Mouse (Mus musculus): Measurements from ENCODE around the gene Dpp6. TPM values are rescaled to one million over a fixed set of nuclear protein-coding genes. Genes with fewer than 3 reads are reported as not detected.

Gene Dpp6
- polyA plus RNA-seq, 1 experiment from 2014 or later: 51.6 TPM

GRCm38 (mm10) chr5:26907151-26907550 is 90.1 kb downstream of the Dpp6 start:
- 74% methylated on average over 7 of the region's 7 CpGs for WGBS

GRCm38 (mm10) chr5:26908612-26909011 is 91.6 kb downstream of the Dpp6 start:
- Histone ChIP-seq H3K36me3 (no peaks in the 10 kb centered on the region), H3K9me3 (no peaks in the 10 kb centered on the region), H3K4me2 (no peak overlapping the region), H3K4me3 (no peak overlapping the region), H3K27ac (replicated peaks) (no peak overlapping the region), H3K27me3 (no peaks in the 10 kb centered on the region), H3K4me1 (replicated peaks) (peaks cover 35% of the 10 kb centered on the region), H3K9ac (no peak overlapping the region)
- 55% methylated on average over 4 of the region's 4 CpGs for WGBS
- ATAC-seq (ENCODE audit: low read depth): no peak

More at GRCm38 (mm10) chr5:26907151-26907550, 90.1 kb downstream of the Dpp6 start:
- H3K4me2 ChIP-seq: peak overlapping the region; percentile 73
- no peaks in the 10 kb centered on the region for H3K9me3 ChIP-seq
- no peak overlapping the region for H3K27ac ChIP-seq (replicated peaks)
- no peak overlapping the region for H3K9ac ChIP-seq
- no peak overlapping the region for H3K4me3 ChIP-seq
- H3K4me1 ChIP-seq (replicated peaks): peaks cover 35% of the 10 kb centered on the region
- no peaks in the 10 kb centered on the region for H3K36me3 ChIP-seq
- ATAC-seq (ENCODE audit: low read depth): no peak
- no peaks in the 10 kb centered on the region for H3K27me3 ChIP-seq

- H3K27me3 ChIP-seq: no peaks in the 10 kb centered on the region
- peaks cover 18% of the 10 kb centered on the region; the same call in 1 of the 2 replicates for H3K4me1 ChIP-seq (replicated peaks)
- ATAC-seq (ENCODE audit: low read depth): no peak
- no peaks in the 10 kb centered on the region for H3K9me3 ChIP-seq
- H3K9ac ChIP-seq: no peak overlapping the region
- H3K4me3 ChIP-seq: no peak overlapping the region
- H3K36me3 ChIP-seq: no peaks in the 10 kb centered on the region
- no peak overlapping the region for H3K27ac ChIP-seq (replicated peaks)
- no peak overlapping the region for H3K4me2 ChIP-seq
Observed at GRCm38 (mm10) chr5:26910353-26910752, 93.3 kb downstream of the Dpp6 start.

- Histone ChIP-seq H3K4me2 (no peak overlapping the region), H3K27me3 (no peaks in the 10 kb centered on the region), H3K36me3 (no peaks in the 10 kb centered on the region), H3K4me3 (no peak overlapping the region), H3K27ac (replicated peaks) (no peak overlapping the region), H3K4me1 (replicated peaks) (peaks cover 2% of the 10 kb centered on the region; the same call in 1 of the 2 replicates), H3K9me3 (no peaks in the 10 kb centered on the region), H3K9ac (no peak overlapping the region)
- WGBS: 82% methylated on average over 3 of the region's 3 CpGs
- ATAC-seq (ENCODE audit: low read depth): no peak
Observed at GRCm38 (mm10) chr5:26911965-26912364, 95.0 kb downstream of the Dpp6 start.

- Histone ChIP-seq H3K4me2 (no peak overlapping the region), H3K9ac (no peak overlapping the region), H3K4me3 (no peak overlapping the region), H3K27me3 (no peaks in the 10 kb centered on the region), H3K27ac (replicated peaks) (no peak overlapping the region), H3K9me3 (no peaks in the 10 kb centered on the region), H3K4me1 (replicated peaks) (no peaks in the 10 kb centered on the region), H3K36me3 (no peaks in the 10 kb centered on the region)
- no peak for ATAC-seq (ENCODE audit: low read depth)
- WGBS: 90% methylated on average over 3 of the region's 3 CpGs
Observed at GRCm38 (mm10) chr5:26918763-26919162, 101.8 kb downstream of the Dpp6 start.

- H3K9me3 ChIP-seq: no peaks in the 10 kb centered on the region
- no peak for ATAC-seq (ENCODE audit: low read depth)
- no peaks in the 10 kb centered on the region for H3K4me1 ChIP-seq (replicated peaks)
- H3K27me3 ChIP-seq: no peaks in the 10 kb centered on the region
- WGBS: 88% methylated on average over 5 of the region's 5 CpGs
- H3K27ac ChIP-seq (replicated peaks): no peak overlapping the region
- H3K4me3 ChIP-seq: no peak overlapping the region
- no peak overlapping the region for H3K4me2 ChIP-seq
- H3K36me3 ChIP-seq: no peaks in the 10 kb centered on the region
- no peak overlapping the region for H3K9ac ChIP-seq
Observed at GRCm38 (mm10) chr5:26924552-26924951, 107.5 kb downstream of the Dpp6 start.

- Histone ChIP-seq H3K4me3 (no peak overlapping the region), H3K27me3 (no peaks in the 10 kb centered on the region), H3K9ac (no peak overlapping the region), H3K4me1 (replicated peaks) (no peaks in the 10 kb centered on the region), H3K4me2 (no peak overlapping the region), H3K9me3 (no peaks in the 10 kb centered on the region), H3K36me3 (no peaks in the 10 kb centered on the region), H3K27ac (replicated peaks) (no peak overlapping the region)
- no peak for ATAC-seq (ENCODE audit: low read depth)
- WGBS: 47% methylated on average over 3 of the region's 3 CpGs
Observed at GRCm38 (mm10) chr5:26932413-26933122, 115.6 kb downstream of the Dpp6 start.

GRCm38 (mm10) chr5:26934911-26935310 is 117.9 kb downstream of the Dpp6 start:
- H3K4me3 ChIP-seq: no peak overlapping the region
- H3K27me3 ChIP-seq: no peaks in the 10 kb centered on the region
- H3K4me2 ChIP-seq: no peak overlapping the region
- H3K36me3 ChIP-seq: no peaks in the 10 kb centered on the region
- no peaks in the 10 kb centered on the region for H3K4me1 ChIP-seq (replicated peaks)
- no peak overlapping the region for H3K27ac ChIP-seq (replicated peaks)
- no peak overlapping the region for H3K9ac ChIP-seq
- 88% methylated on average over 6 of the region's 6 CpGs for WGBS
- ATAC-seq (ENCODE audit: low read depth): no peak
- H3K9me3 ChIP-seq: no peaks in the 10 kb centered on the region

- no peaks in the 10 kb centered on the region for H3K9me3 ChIP-seq
- no peak overlapping the region for H3K4me2 ChIP-seq
- ATAC-seq (ENCODE audit: low read depth): no peak
- no peaks in the 10 kb centered on the region for H3K36me3 ChIP-seq
- H3K4me3 ChIP-seq: no peak overlapping the region
- WGBS: 84% methylated on average over 5 of the region's 5 CpGs
- 0 out of 2 replicates have a peak overlapping the region, but pooled peaks have one; percentile 1 for H3K27ac ChIP-seq (replicated peaks)
- H3K4me1 ChIP-seq (replicated peaks): no peaks in the 10 kb centered on the region
- H3K27me3 ChIP-seq: no peaks in the 10 kb centered on the region
- no peak overlapping the region for H3K9ac ChIP-seq
Observed at GRCm38 (mm10) chr5:26941471-26941870, 124.5 kb downstream of the Dpp6 start.

- H3K27ac ChIP-seq (replicated peaks): no peak overlapping the region
- H3K36me3 ChIP-seq: no peaks in the 10 kb centered on the region
- no peak overlapping the region for H3K4me3 ChIP-seq
- ATAC-seq (ENCODE audit: low read depth): no peak
- no peak overlapping the region for H3K4me2 ChIP-seq
- H3K27me3 ChIP-seq: no peaks in the 10 kb centered on the region
- H3K4me1 ChIP-seq (replicated peaks): no peaks in the 10 kb centered on the region
- H3K9me3 ChIP-seq: no peaks in the 10 kb centered on the region
- H3K9ac ChIP-seq: no peak overlapping the region
- WGBS: 63% methylated on average over 4 of the region's 4 CpGs
Observed at GRCm38 (mm10) chr5:26945169-26945920, 128.3 kb downstream of the Dpp6 start.

- WGBS: 75% methylated on average over 6 of the region's 6 CpGs
- H3K36me3 ChIP-seq: no peaks in the 10 kb centered on the region
- ATAC-seq (ENCODE audit: low read depth): no peak
Observed at GRCm38 (mm10) chr5:26969941-26970590, 153.1 kb downstream of the Dpp6 start.

GRCm38 (mm10) chr5:26973166-26973565 is 156.2 kb downstream of the Dpp6 start:
- Histone ChIP-seq H3K27me3 (no peaks in the 10 kb centered on the region), H3K27ac (replicated peaks) (no peak overlapping the region), H3K4me3 (no peak overlapping the region), H3K36me3 (no peaks in the 10 kb centered on the region), H3K4me1 (replicated peaks) (no peaks in the 10 kb centered on the region), H3K4me2 (no peak overlapping the region), H3K9me3 (no peaks in the 10 kb centered on the region), H3K9ac (no peak overlapping the region)
- no peak for ATAC-seq (ENCODE audit: low read depth)
- 26% methylated on average over 4 of the region's 4 CpGs for WGBS

More at GRCm38 (mm10) chr5:26969941-26970590, 153.1 kb downstream of the Dpp6 start:
- H3K4me3 ChIP-seq: no peak overlapping the region
- no peaks in the 10 kb centered on the region for H3K27me3 ChIP-seq
- H3K4me1 ChIP-seq (replicated peaks): no peaks in the 10 kb centered on the region
- H3K27ac ChIP-seq (replicated peaks): no peak overlapping the region
- H3K9ac ChIP-seq: no peak overlapping the region
- no peaks in the 10 kb centered on the region for H3K9me3 ChIP-seq
- no peak overlapping the region for H3K4me2 ChIP-seq
